Mouse (Mus musculus) bone marrow macrophage, adult 2 months (primary cell): ENCODE measurements around the gene Chka.

ENCODE experiments used
- CTCF ChIP-seq: IDR thresholded peaks from 2 replicates; pipeline ENCODE4 v1.5.1; 2012; ENCODE audit warnings: low read depth, mild to moderate bottlenecking, low read length, moderate library complexity
- POLR2A ChIP-seq: IDR thresholded peaks from 2 replicates; pipeline ENCODE4 v1.6.1; 2012; ENCODE audit warnings: mild to moderate bottlenecking, low read depth, low read length, borderline replicate concordance

GRCm38 (mm10) chr19:3853121-3853520, 1.5 kb downstream of the Chka start:
- TF ChIP-seq POLR2A (no peak), CTCF (no peak)
